Mouse (Mus musculus) forebrain, embryonic 13.5 days (tissue): ENCODE results near the gene Cryz. TPM values are rescaled to one million over a fixed set of nuclear protein-coding genes. Genes with fewer than 3 reads are reported as not detected.
"Not testable (repeated sequence)": the region's sequence is repeated elsewhere in the genome, so short reads cannot be mapped to it uniquely, and the experiment has no call there.

Experiments
- ATAC-seq: fragments of 200-750 bp; cut with Nextera tagmentation; 2 replicates; pipeline ENCODE4 v1.8.0; 2017
- H3K27ac ChIP-seq: fragments of 300-500 bp; sonication (generic); 2 replicates; pipeline ENCODE4 v1.5.1; 2015; ENCODE audit warnings: inconsistent platforms, mild to moderate bottlenecking, moderate library complexity
- H3K27me3 ChIP-seq: fragments of 300-500 bp; sonication (generic); 2 replicates; pipeline ENCODE4 v1.6.1; 2015; ENCODE audit warnings: mild to moderate bottlenecking, inconsistent platforms
- H3K36me3 ChIP-seq: fragments of 300-500 bp; sonication (generic); 2 replicates; pipeline ENCODE4 v1.6.1; 2015; ENCODE audit warnings: mild to moderate bottlenecking, inconsistent platforms; ENCODE audit not compliant: poor library complexity, severe bottlenecking
- H3K4me1 ChIP-seq: fragments of 300-500 bp; sonication (generic); 2 replicates; pipeline ENCODE4 v1.6.1; 2015; ENCODE audit warnings: inconsistent platforms
- H3K4me2 ChIP-seq: fragments of 300-500 bp; sonication (generic); 2 replicates; pipeline ENCODE4 v1.6.1; 2015; ENCODE audit warnings: inconsistent platforms, mild to moderate bottlenecking, moderate library complexity
- H3K4me3 ChIP-seq: fragments of 300-500 bp; sonication (generic); 2 replicates; pipeline ENCODE4 v1.5.1; 2015; ENCODE audit warnings: mild to moderate bottlenecking, inconsistent platforms
- H3K9ac ChIP-seq: fragments of 300-500 bp; sonication (generic); 2 replicates; pipeline ENCODE4 v1.6.1; 2015; ENCODE audit warnings: mild to moderate bottlenecking, inconsistent platforms
- H3K9me3 ChIP-seq: fragments of 300-500 bp; sonication (generic); replicated peaks from 2 replicates; pipeline ENCODE4 v1.6.1; 2016; ENCODE audit warnings: inconsistent platforms
- WGBS: fragments of 180-500 bp; shearing (Covaris S2); methylation state at CpG from one replicate; pipeline ENCODE4 v1.1.7; 2015; 5-methylcytosine and 5-hydroxymethylcytosine counted together
- polyA plus RNA-seq: library from polyadenylated mRNA; unstranded; fragments of >200 nt; fragmentation: Nextera tagmentation; extraction: Ambion mirVana; gene quantifications from 2 replicates; pipeline ENCODE4 v1.2.1, GENCODE M21; 2015

Cryz gene
- polyA plus RNA-seq, 1 experiment from 2014 or later: 11.5 TPM

GRCm38 (mm10) chr3:154615304-154615703 lies 18.8 kb downstream of the Cryz start:
- no peak for ATAC-seq
- H3K9ac ChIP-seq: no peak overlapping the region
- H3K9me3 ChIP-seq: no peaks in the 10 kb centered on the region
- H3K27ac ChIP-seq: no peak overlapping the region
- WGBS: 71% methylated on average over 7 of the region's 7 CpGs
- no peak overlapping the region for H3K4me3 ChIP-seq
- no peaks in the 10 kb centered on the region for H3K36me3 ChIP-seq
- no peaks in the 10 kb centered on the region for H3K4me1 ChIP-seq
- H3K27me3 ChIP-seq: no peaks in the 10 kb centered on the region
- no peak overlapping the region for H3K4me2 ChIP-seq

DNA sequence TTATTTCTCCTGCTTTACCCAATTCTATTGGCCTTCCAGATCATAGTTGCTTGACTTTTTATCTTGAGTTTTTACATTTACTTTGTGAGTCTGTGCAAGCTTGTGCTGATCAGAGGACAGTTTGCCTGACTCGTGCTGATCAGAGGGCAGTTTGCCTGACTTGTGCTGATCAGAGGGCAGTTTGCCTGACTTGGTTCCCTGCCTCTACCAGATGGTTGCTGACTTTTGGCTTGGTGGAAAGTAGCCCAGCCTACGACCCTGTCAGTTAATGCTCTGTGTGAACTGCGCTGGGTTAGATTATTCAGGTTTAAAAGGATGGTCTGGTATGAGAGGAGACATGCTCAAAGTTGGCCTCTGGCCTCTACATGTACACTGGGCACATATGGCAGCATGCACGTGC lies 19.6 kb downstream of the Cryz start:
- H3K4me2 ChIP-seq: no peak overlapping the region
- ATAC-seq: no peak
- H3K9ac ChIP-seq: no peak overlapping the region
- H3K27ac ChIP-seq: no peak overlapping the region
- no peak overlapping the region for H3K4me3 ChIP-seq
- no peaks in the 10 kb centered on the region for H3K9me3 ChIP-seq
- H3K27me3 ChIP-seq: no peaks in the 10 kb centered on the region
- 95% methylated on average over 4 of the region's 4 CpGs for WGBS
- no peaks in the 10 kb centered on the region for H3K4me1 ChIP-seq
- no peaks in the 10 kb centered on the region for H3K36me3 ChIP-seq

- Histone ChIP-seq H3K4me2 (no peak overlapping the region), H3K4me3 (no peak overlapping the region), H3K4me1 (no peaks in the 10 kb centered on the region), H3K27me3 (no peaks in the 10 kb centered on the region), H3K27ac (no peak overlapping the region), H3K9me3 (no peaks in the 10 kb centered on the region), H3K9ac (no peak overlapping the region), H3K36me3 (no peaks in the 10 kb centered on the region)
- ATAC-seq: peak; percentile 43
Measured at GRCm38 (mm10) chr3:154628284-154628683, 31.8 kb downstream of the Cryz start.

DNA sequence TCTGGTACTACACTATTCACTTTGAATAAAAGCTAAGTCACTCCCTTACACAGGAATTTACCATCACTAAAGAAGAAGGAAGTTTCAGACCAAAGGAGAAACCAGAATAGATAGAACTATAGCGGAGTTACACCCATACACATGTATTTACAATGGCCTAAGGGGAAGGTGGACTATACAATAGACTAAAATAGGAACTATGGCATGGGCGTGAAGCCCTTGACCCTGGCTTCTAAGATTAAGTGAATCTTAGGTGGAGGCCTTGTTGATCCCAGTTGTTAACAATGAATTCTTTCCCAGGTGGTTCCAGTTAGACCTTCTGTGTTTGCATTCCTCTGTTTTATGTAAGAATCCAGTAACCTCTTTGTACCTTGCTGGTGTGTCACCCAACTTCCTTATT lies 34.8 kb downstream of the Cryz start:
- not testable (repeated sequence) for H3K4me1 ChIP-seq, ATAC-seq, H3K9me3 ChIP-seq, H3K27me3 ChIP-seq, H3K27ac ChIP-seq, H3K36me3 ChIP-seq, H3K4me2 ChIP-seq, H3K9ac ChIP-seq, H3K4me3 ChIP-seq
- 93% methylated on average over 2 of the region's 2 CpGs for WGBS

DNA sequence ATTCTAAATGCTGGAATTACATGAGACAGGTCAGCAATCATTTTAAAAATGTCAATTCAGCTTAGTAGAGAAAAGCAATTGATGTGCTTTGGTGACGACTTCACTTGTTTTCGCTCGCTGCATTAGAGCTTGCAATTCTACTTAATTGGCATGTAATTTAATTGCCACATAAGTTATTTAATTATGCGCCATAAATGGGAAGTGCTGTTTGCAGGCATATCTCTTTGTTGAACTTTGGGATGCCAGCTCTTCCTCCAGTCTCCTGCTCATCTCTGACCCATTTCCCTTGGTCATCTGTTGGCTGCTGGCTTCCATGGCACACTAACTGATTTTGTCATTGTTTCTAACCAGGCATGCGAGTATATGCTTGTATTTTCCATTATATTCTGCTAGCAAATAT lies 36.6 kb downstream of the Cryz start:
- H3K9me3 ChIP-seq: no peaks in the 10 kb centered on the region
- no peaks in the 10 kb centered on the region for H3K4me1 ChIP-seq
- WGBS: 72% methylated on average over 5 of the region's 5 CpGs
- H3K4me3 ChIP-seq: no peak overlapping the region
- H3K36me3 ChIP-seq: no peaks in the 10 kb centered on the region
- ATAC-seq: no peak
- H3K9ac ChIP-seq: no peak overlapping the region
- no peak overlapping the region for H3K4me2 ChIP-seq
- no peaks in the 10 kb centered on the region for H3K27me3 ChIP-seq
- H3K27ac ChIP-seq: no peak overlapping the region

- H3K4me3 ChIP-seq: peak overlapping the region; percentile 2; the same call in 1 of the 2 replicates
- H3K9ac ChIP-seq: no peak overlapping the region
- no peaks in the 10 kb centered on the region for H3K9me3 ChIP-seq
- H3K27ac ChIP-seq: no peak overlapping the region
- peaks cover 11% of the 10 kb centered on the region; the same call in 1 of the 2 replicates for H3K4me1 ChIP-seq
- no peaks in the 10 kb centered on the region for H3K27me3 ChIP-seq
- 52% methylated on average over 29 of the region's 29 CpGs for WGBS
- peak; percentile 77 for ATAC-seq
- peak overlapping the region; percentile 50 for H3K4me2 ChIP-seq
- H3K36me3 ChIP-seq: no peaks in the 10 kb centered on the region
Measured at GRCm38 (mm10) chr3:154646638-154647442, 50.3 kb downstream of the Cryz start.

DNA sequence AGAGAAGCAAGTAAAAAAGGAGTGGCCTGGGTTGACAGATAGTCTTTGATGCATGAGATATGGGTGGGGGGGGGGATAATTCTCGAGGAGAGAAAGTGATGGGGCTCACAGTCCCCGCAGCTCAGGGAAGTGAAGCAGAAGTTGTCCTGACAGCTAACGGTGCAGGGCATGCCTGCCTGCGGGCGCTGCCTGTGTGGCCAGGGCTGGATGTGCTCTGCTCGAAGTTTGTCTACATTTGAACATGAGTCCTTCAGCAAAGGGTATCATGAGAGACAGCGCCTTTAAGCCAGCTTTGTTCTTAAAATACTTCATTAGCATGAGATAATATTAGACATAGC lies 50.9 kb downstream of the Cryz start:
- no peaks in the 10 kb centered on the region for H3K9me3 ChIP-seq
- 0 out of 2 replicates have a peak overlapping the region, but pooled peaks have one; percentile 2 for H3K4me3 ChIP-seq
- H3K9ac ChIP-seq: no peak overlapping the region
- H3K4me1 ChIP-seq: peaks cover 11% of the 10 kb centered on the region; the same call in 1 of the 2 replicates
- ATAC-seq: peak; percentile 67
- WGBS: 67% methylated on average over 7 of the region's 7 CpGs
- no peak overlapping the region for H3K27ac ChIP-seq
- H3K36me3 ChIP-seq: no peaks in the 10 kb centered on the region
- H3K4me2 ChIP-seq: peak overlapping the region; percentile 50
- no peaks in the 10 kb centered on the region for H3K27me3 ChIP-seq

- H3K4me1 ChIP-seq: peaks cover 11% of the 10 kb centered on the region; the same call in 1 of the 2 replicates
- H3K27ac ChIP-seq: no peak overlapping the region
- no peaks in the 10 kb centered on the region for H3K36me3 ChIP-seq
- no peaks in the 10 kb centered on the region for H3K9me3 ChIP-seq
- 62% methylated on average over 20 of the region's 20 CpGs for WGBS
- ATAC-seq: no peak
- no peak overlapping the region for H3K9ac ChIP-seq
- H3K4me2 ChIP-seq: no peak overlapping the region
- no peak overlapping the region for H3K4me3 ChIP-seq
- no peaks in the 10 kb centered on the region for H3K27me3 ChIP-seq
Measured at GRCm38 (mm10) chr3:154649411-154650285, 53.1 kb downstream of the Cryz start.

DNA sequence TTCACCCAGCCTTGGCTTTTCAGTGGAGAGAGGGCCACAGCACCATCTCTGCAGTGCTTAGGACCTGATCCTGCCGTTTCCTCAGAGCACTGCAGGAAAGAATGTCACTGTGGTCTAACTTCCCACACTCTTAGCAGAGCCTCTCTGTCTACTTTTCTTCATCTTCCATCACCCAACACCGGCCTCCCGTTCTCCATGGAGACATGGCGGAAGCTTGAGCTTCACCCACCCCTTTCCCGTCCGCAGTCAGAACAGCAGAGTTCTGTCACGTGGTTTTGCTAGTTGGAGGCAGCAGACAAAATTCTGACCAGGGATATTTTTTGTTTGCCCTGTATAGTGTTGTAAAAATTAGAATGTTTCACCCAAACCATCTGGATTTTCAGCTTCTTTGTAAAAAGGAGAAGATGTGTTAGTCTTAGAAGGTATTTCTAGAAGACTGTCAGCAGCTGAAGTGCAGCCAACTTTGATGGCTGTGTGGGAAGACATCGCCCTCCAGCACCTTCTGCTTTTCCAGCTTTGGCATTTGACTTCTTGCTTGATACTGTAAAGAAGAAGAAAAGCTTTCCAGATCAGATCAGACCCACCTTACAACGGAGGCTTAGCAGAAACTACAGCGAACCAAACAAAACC lies 54.8 kb downstream of the Cryz start:
- H3K9me3 ChIP-seq: no peaks in the 10 kb centered on the region
- no peak overlapping the region for H3K27ac ChIP-seq
- H3K36me3 ChIP-seq: no peaks in the 10 kb centered on the region
- H3K4me1 ChIP-seq: peaks cover 11% of the 10 kb centered on the region; the same call in 1 of the 2 replicates
- no peak overlapping the region for H3K9ac ChIP-seq
- H3K4me2 ChIP-seq: no peak overlapping the region
- no peak for ATAC-seq
- 85% methylated on average over 10 of the region's 10 CpGs for WGBS
- H3K4me3 ChIP-seq: no peak overlapping the region
- H3K27me3 ChIP-seq: no peaks in the 10 kb centered on the region

GRCm38 (mm10) chr3:154652581-154653420 lies 56.3 kb downstream of the Cryz start:
- peak; percentile 86 for ATAC-seq
- Histone ChIP-seq H3K9ac (no peak overlapping the region), H3K4me3 (no peak overlapping the region), H3K36me3 (no peaks in the 10 kb centered on the region), H3K9me3 (no peaks in the 10 kb centered on the region), H3K4me2 (0 out of 2 replicates have a peak overlapping the region, but pooled peaks have one; percentile 2), H3K27me3 (no peaks in the 10 kb centered on the region), H3K27ac (no peak overlapping the region), H3K4me1 (peaks cover 8% of the 10 kb centered on the region; the same call in 1 of the 2 replicates)
- 45% methylated on average over 24 of the region's 24 CpGs for WGBS

DNA sequence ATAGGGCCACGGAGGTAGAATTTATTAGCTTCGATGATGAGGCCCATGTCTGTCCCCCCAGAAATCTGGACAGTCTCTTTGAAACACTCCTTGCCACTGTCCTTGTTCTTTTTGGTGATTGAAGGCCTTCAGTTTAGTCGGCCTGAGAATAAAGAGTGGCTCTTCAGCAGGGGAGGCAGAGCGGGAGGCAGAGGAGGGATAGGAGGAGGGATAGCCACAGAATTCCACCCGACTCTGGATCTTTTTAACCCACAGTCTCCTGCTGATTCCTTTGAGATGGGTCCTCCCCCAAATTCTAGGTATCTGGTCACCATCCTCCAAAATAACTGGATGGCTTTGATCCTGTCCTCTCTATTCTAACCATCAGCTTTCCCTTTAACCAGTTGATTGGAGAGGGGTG lies 56.9 kb downstream of the Cryz start:
- Histone ChIP-seq H3K9ac (no peak overlapping the region), H3K27me3 (no peaks in the 10 kb centered on the region), H3K4me1 (peaks cover 5% of the 10 kb centered on the region; the same call in 1 of the 2 replicates), H3K36me3 (no peaks in the 10 kb centered on the region), H3K9me3 (no peaks in the 10 kb centered on the region), H3K4me3 (no peak overlapping the region), H3K4me2 (0 out of 2 replicates have a peak overlapping the region, but pooled peaks have one; percentile 2), H3K27ac (no peak overlapping the region)
- 41% methylated on average over 5 of the region's 5 CpGs for WGBS
- peak; percentile 30; the same call in 1 of the 2 replicates for ATAC-seq
